Mouse (Mus musculus) frontal cortex, adult 2 months (tissue): ENCODE results near the gene Slf2. TPM values are rescaled to one million over a fixed set of nuclear protein-coding genes. Genes with fewer than 3 reads are reported as not detected.
A peak's percentile ranks its signal among the peaks of the same experiment; 100 is the strongest.

Source experiments
- DNase-seq, 2 experiments: peaks; one replicate each; pipeline ENCODE4 v3.0.0; 2022; ENCODE audit warnings: low spot score in 1 of 2; ENCODE audit errors: extremely low spot score in 1 of 2
- polyA plus RNA-seq: library from polyadenylated mRNA; depleted of rRNA; stranded (reverse); fragments of >200 nt; gene quantifications from 2 replicates; pipeline ENCODE4 v1.2.3, GENCODE M21; 2012

Gene Slf2
- polyA plus RNA-seq, 1 experiment: 46.4 TPM

GRCm38 (mm10) chr19:44980787-44981186 lies 49.8 kb downstream of the Slf2 start:
- DNase-seq: no peak

GRCm38 (mm10) chr19:44982477-44983115 lies 51.6 kb downstream of the Slf2 start:
- DNase-seq: no peak

GRCm38 (mm10) chr19:44983366-44983765 lies 52.4 kb downstream of the Slf2 start:
- no peak for DNase-seq

- no peak for DNase-seq
Measured at GRCm38 (mm10) chr19:44984420-44984819, 53.5 kb downstream of the Slf2 start.

GRCm38 (mm10) chr19:44985159-44985988 lies 54.4 kb downstream of the Slf2 start:
- no peak for DNase-seq

GRCm38 (mm10) chr19:44987004-44987403 lies 56.1 kb downstream of the Slf2 start:
- DNase-seq: no peak

GRCm38 (mm10) chr19:44987851-44988250 lies 56.9 kb downstream of the Slf2 start:
- DNase-seq: peak; percentile 71 to 81

GRCm38 (mm10) chr19:44988321-44988720 lies 57.4 kb downstream of the Slf2 start:
- DNase-seq: no peak

GRCm38 (mm10) chr19:44988831-44989566 lies 58.0 kb downstream of the Slf2 start, which contains the start of gene Sema4g:
Gene Sema4g (plus strand): TSS chr19:44989101.
- peak in 1 of 2 experiments; percentile 23 for DNase-seq

GRCm38 (mm10) chr19:44989567-44990495 lies 58.9 kb downstream of the Slf2 start:
- DNase-seq: no peak

- DNase-seq: no peak
Measured at GRCm38 (mm10) chr19:44991031-44991430, 60.1 kb downstream of the Slf2 start.

- no peak for DNase-seq
Measured at GRCm38 (mm10) chr19:44992246-44992645, 61.3 kb downstream of the Slf2 start.

- no peak for DNase-seq
Measured at GRCm38 (mm10) chr19:44992712-44993111, 61.8 kb downstream of the Slf2 start.

GRCm38 (mm10) chr19:44997786-44998185 lies 66.8 kb downstream of the Slf2 start:
- DNase-seq: no peak

- DNase-seq: no peak
Measured at GRCm38 (mm10) chr19:44999647-45000046, 68.7 kb downstream of the Slf2 start.

- DNase-seq: no peak
Measured at GRCm38 (mm10) chr19:45002301-45002700, 71.3 kb downstream of the Slf2 start.

GRCm38 (mm10) chr19:45003740-45004516 lies 73.0 kb downstream of the Slf2 start:
- no peak for DNase-seq

- no peak for DNase-seq
Measured at GRCm38 (mm10) chr19:45005444-45005843, 74.5 kb downstream of the Slf2 start, which contains the start of gene Twnk. Gene Twnk (plus strand): TSS chr19:45005663.
